Mouse (Mus musculus) adrenal gland, postnatal 0 days (tissue): Measurements from ENCODE around the gene Cog3. TPM values are rescaled to one million over a fixed set of nuclear protein-coding genes. Genes with fewer than 3 reads are reported as not detected.

Source experiments
- polyA plus RNA-seq: library from polyadenylated mRNA; unstranded; fragments of >200 nt; fragmentation: Nextera tagmentation; extraction: Ambion mirVana; gene quantifications from 2 replicates; pipeline ENCODE4 v1.2.1, GENCODE M21; 2015

The Cog3 gene
- polyA plus RNA-seq = 10.8 and 14.7 TPM in 2 replicates

DNA sequence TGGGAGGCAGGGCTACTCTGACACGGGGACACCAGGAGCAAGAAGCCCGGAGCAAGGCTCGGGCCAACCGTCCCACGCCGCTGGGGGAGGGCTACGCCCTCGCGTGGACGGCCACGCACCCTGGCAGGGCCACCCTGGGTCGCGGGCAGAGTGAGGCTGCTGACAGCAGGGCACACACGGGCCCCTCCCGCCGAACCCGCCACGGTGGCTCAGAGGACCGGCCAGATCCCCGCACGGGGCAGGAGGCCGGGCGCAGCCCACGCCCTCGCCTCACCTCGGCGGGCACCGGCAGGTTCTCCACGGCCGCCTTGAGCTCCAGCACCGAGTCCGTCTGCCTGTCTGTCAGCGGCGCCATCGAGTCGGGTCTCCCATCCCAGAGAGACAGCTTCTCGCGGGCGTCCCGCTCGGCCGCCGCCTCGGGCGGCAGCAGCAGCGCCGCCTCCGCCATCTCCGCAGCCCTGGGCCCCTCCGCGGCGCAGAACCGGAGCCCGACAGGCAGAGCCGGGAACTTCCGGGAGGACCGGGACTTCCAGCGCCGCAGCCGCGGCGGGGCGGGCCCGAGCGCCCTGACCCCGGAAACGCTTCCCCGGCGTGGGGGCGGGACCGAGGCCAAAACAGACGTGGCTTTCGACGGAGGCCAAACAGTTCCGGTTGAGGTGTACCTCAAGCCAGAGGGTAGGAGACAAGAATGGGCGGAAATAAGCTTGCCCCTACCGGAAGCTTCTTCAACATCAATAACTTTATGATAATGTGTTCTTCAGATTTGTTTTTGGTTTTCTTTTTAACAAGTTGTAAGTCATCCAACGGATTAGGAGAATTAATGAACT lies at the start of gene Cog3:
Gene Cog3, minus strand, starts transcription at position 527 of the 827 bp plus-strand sequence.

DNA sequence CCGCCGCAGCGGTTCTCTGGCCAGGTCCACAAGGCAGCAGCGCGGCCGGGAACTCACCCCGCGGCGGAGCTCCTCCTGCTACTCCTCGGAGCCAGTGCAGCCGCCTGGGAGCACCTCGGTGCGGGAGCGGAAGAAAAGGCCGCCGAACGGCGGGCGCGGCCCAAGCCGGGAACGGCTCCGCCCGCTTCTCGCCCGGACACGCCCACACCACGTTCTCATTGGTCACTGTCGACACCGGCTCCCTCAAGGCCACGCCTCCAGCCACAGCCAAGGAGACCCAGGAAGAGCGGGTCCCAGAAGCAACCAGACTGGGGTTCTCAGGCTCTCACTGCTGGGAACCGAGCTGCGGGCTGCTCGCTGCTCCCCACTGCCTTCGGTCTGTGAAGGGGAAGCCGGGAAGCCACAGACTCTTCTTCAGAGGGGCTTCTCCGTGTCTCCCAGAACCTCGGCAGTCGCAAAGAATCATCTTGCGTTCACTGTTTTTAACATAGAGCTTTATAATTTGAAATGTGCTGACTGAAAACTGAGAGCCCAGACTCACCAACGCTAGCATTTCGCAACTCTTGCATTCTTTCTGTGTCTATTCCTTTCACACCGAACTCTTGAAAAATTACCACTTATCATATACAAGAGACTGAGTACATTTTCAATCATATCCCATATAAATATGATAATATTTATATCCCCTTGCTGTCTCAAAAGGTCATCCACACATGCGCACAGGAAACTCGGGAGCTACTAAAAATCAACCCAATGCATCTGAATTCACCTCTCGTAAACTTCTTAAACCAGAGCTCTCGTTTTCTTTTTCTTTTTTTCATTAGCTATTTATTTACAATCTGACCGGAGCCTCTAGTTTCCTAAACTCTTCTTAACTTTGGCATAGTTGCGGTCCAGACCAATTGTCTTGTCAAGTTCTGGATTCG lies 32.8 kb upstream of the Cog3 start, which contains the start of gene Slc25a30:
Gene Slc25a30, minus strand, starts transcription at position 170 of the 926 bp plus-strand sequence.

Other genes starting within 250 kb of the Cog3 start
- gene Spert, start 161.4 kb downstream of the Cog3 start, polyA plus RNA-seq = not detected in 2 replicates
- not detected in 2 replicates for gene Erich6b, start 112.3 kb downstream of the Cog3 start, polyA plus RNA-seq
- 4.3 and 9.5 TPM in 2 replicates for gene Slc25a30, start 32.5 kb upstream of the Cog3 start, polyA plus RNA-seq
- gene Tpt1, start 90.6 kb upstream of the Cog3 start, polyA plus RNA-seq = 1,358 and 1,698 TPM in 2 replicates
- 0.20 and 0.40 TPM in 2 replicates for gene Kctd4, start 200.5 kb upstream of the Cog3 start, polyA plus RNA-seq